Mouse (Mus musculus): ENCODE data around the gene Rhot1.

DNA sequence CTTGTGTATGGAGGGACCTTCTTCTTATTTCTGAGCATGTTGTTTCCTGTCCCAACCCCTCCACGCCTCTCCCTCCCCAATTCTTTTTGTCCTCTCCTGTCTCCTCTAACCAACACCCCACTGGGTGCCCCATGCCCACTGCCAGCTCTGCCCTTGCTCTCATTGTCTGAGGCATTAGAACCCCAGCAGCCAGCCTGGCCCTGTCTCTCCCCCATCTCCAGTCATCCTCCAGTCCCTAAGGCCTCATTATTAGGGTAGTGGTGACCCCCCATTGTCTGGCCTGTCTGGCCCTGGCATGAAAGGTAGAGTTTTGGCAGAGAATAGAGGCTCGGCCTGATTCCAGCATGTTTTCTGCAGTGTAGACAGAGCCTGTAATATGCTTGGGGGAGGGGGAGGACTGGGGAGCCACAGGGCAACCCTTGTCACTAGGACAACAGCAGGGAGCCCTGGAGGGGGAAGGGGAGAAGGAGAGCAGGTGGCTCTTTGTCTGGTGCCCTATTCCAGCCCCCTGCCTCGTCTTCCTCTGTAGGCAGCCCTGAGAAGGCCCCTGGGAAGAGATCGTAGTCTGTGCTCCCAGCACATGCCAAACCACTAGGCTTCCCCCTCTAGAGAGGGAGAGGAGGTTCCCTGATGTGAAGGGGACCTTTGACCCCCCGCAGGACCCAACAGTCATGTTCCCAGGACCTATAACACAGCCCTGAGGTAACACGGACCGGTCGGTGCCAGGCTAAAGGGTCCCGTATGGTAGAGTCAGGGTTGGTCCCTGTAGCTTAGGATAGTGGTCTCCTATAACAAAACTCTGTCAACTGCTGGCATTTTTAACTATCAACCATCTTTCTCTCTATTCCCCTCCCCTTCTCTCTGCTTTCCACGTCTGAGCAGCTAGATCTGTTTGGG lies 107.2 kb downstream of the Rhot1 start:
- TF ChIP-seq EP300 (optimal IDR thresholded peaks at IDR 0.05): no peak
- no peak for TF ChIP-seq CTCF (IDR thresholded peaks at IDR 0.05; ENCODE audit: low read depth)
